Mouse (Mus musculus) kidney, embryonic 15.5 days (tissue): ENCODE measurements around the gene Snrpg. TPM values are rescaled to one million over a fixed set of nuclear protein-coding genes. Genes with fewer than 3 reads are reported as not detected.
A peak's percentile ranks its signal among the peaks of the same experiment; 100 is the strongest.
"Not testable (repeated sequence)": the region's sequence is repeated elsewhere in the genome, so short reads cannot be mapped to it uniquely, and the experiment has no call there.

Experiments
- ATAC-seq: fragments of 200-750 bp; cut with Nextera tagmentation; replicated peaks from 2 replicates; pipeline ENCODE4 v1.8.0; 2017; ENCODE audit warnings: moderate TSS enrichment; ENCODE audit not compliant: low FRiP score
- H3K27ac ChIP-seq: fragments of 300-500 bp; sonication (generic); 2 replicates; pipeline ENCODE4 v1.5.1; 2015; ENCODE audit warnings: mild to moderate bottlenecking, inconsistent platforms
- H3K27me3 ChIP-seq: fragments of 300-500 bp; sonication (generic); 2 replicates; pipeline ENCODE4 v1.6.1; 2015; ENCODE audit warnings: inconsistent platforms
- H3K36me3 ChIP-seq: fragments of 300-500 bp; sonication (generic); 2 replicates; pipeline ENCODE4 v1.6.1; 2015; ENCODE audit warnings: inconsistent platforms
- H3K4me1 ChIP-seq: fragments of 300-500 bp; sonication (generic); 2 replicates; pipeline ENCODE4 v1.6.1; 2015; ENCODE audit warnings: inconsistent platforms
- H3K4me2 ChIP-seq: fragments of 300-500 bp; sonication (generic); 2 replicates; pipeline ENCODE4 v1.6.1; 2015; ENCODE audit warnings: moderate library complexity, mild to moderate bottlenecking, inconsistent platforms
- H3K4me3 ChIP-seq: fragments of 300-500 bp; sonication (generic); replicated peaks from 2 replicates; pipeline ENCODE4 v1.5.1; 2015; ENCODE audit warnings: mild to moderate bottlenecking, inconsistent platforms
- H3K9ac ChIP-seq: fragments of 300-500 bp; sonication (generic); 2 replicates; pipeline ENCODE4 v1.6.1; 2015; ENCODE audit warnings: mild to moderate bottlenecking, inconsistent platforms
- H3K9me3 ChIP-seq: fragments of 300-500 bp; sonication (generic); replicated peaks from 2 replicates; pipeline ENCODE4 v1.6.1; 2016; ENCODE audit warnings: inconsistent platforms
- WGBS: fragments of 180-500 bp; shearing (Covaris S2); methylation state at CpG from one replicate; pipeline ENCODE4 v1.1.7; 2015; ENCODE audit warnings: mixed read lengths; 5-methylcytosine and 5-hydroxymethylcytosine counted together
- polyA plus RNA-seq: library from polyadenylated mRNA; unstranded; fragments of >200 nt; fragmentation: Nextera tagmentation; extraction: Ambion mirVana; gene quantifications from 2 replicates; pipeline ENCODE4 v1.2.1, GENCODE M21; 2015

Gene Snrpg
- 665 and 702 TPM in 2 replicates for polyA plus RNA-seq

DNA sequence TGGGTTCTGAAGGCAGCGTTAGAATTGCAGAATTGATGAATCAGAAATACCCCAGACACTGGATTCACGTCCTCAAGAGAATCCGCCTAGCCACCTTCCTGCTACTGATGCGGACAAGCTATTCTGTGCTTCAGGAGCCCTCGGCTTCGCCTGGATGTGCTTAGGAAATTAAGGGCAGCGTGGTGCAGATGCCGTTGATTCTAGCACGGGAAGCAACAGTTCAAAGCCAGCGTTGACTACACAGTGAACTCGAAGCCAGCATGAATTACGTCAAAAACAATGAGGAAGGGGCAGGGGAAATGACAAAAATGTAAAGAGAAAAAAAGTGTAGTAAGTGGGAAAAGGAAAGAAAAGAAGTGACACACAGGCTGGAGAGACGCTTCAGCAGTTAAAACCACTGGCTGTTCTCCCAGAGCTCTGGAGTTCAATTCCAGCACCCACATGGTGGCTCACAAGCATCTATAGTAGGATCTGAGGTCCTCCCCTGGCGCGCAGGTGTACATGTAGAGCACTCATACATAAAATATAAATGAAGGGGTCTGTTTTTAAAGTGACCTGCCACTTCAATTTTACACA lies at the start of gene Snrpg:
Gene Snrpg, plus strand, starts transcription at position 541 of the 576 bp plus-strand sequence.
- Histone ChIP-seq H3K9ac (peak within 1 kb of the TSS; percentile 85), H3K36me3 (peaks cover 39% of the 10 kb centered on the region), H3K4me3 (peak within 1 kb of the TSS; percentile 68), H3K4me2 (peak within 1 kb of the TSS; percentile 80), H3K27ac (peak within 1 kb of the TSS; percentile 93), H3K9me3 (no peaks in the 10 kb centered on the region), H3K4me1 (peaks cover 36% of the 10 kb centered on the region), H3K27me3 (no peaks in the 10 kb centered on the region)
- peak; percentile 4; the same call in 1 of the 2 replicates for ATAC-seq
- 18% methylated on average over 15 of the region's 15 CpGs for WGBS

DNA sequence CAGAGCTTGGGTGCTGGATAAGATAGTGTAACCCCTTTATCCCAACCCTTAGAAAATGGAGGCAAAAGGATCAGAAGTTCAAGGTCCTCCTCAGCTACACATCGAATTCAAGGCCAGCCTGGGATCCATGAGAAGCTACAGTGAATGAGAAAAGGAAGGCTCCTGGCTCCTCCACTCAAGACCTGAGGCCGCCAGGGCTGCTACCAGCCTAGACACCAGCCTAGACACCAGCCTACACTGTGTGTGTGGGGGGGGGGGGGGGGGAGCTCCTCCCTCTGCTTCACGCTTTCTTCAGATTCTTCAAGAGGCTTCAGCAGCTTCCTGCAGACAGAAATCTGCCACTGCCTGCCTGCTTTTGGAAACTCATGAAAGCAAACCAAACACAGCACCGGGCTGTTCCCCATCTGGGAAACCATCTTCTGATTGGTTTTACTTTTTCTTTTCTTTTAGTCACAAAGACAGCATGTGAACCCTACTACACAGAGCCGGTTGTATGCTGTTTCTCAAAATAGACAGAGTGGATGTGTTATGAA lies 49.0 kb upstream of the Snrpg start:
- H3K27me3 ChIP-seq, result no peaks in the 10 kb centered on the region
- H3K27ac ChIP-seq, result no peak overlapping the region
- no peaks in the 10 kb centered on the region for H3K36me3 ChIP-seq
- WGBS, result 93% methylated on average over 5 of the region's 5 CpGs
- ATAC-seq, result no peak
- no peak overlapping the region for H3K9ac ChIP-seq
- H3K4me2 ChIP-seq, result no peak overlapping the region
- H3K4me1 ChIP-seq, result no peaks in the 10 kb centered on the region
- no peaks in the 10 kb centered on the region for H3K9me3 ChIP-seq
- H3K4me3 ChIP-seq, result no peak overlapping the region

DNA sequence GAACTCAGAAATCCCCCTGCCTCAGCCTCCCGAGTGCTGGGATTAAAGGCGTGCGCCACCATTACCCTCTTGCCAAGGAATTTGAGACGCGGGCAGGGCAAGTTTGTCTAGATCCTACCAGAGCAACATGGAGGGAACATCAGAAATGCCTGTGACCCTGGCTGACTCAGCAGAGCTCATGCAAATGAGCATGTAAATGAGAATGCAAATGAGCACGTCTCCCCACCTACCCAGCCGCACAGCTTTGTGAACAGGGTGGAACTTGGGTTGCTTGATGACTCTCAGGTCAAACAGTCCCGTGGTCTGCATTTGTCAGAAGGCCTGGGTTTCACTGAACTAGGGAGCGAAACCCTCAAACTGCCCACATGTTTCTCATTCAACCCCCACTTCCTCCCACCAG lies 48.1 kb upstream of the Snrpg start:
- Histone ChIP-seq H3K9ac (no peak overlapping the region), H3K27me3 (no peaks in the 10 kb centered on the region), H3K4me1 (no peaks in the 10 kb centered on the region), H3K9me3 (no peaks in the 10 kb centered on the region), H3K36me3 (no peaks in the 10 kb centered on the region), H3K4me2 (no peak overlapping the region), H3K27ac (no peak overlapping the region), H3K4me3 (no peak overlapping the region)
- no peak for ATAC-seq
- 91% methylated on average over 9 of the region's 9 CpGs for WGBS

DNA sequence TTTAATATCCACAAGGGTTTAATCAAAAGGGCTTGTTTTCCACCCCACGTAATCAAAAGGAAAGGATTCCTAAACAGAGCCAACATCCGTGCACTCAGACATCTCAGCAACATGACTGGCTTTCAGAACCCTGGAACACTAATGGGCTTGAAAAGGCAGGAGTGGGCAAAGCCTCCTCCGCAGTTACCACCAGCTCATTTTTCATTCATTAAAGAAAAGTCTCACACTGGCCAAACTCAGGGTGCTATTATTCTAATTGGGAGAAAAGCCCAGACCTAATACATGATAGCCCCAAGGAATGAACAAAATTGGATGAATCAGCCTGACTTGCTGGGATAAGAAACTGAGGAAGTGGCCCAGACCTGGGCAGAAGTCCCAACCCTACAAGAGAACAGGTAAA lies 46.7 kb upstream of the Snrpg start:
- no peak for ATAC-seq
- Histone ChIP-seq H3K4me1 (peaks cover 4% of the 10 kb centered on the region; the same call in 1 of the 2 replicates), H3K4me3 (no peak overlapping the region), H3K4me2 (no peak overlapping the region), H3K27me3 (no peaks in the 10 kb centered on the region), H3K36me3 (no peaks in the 10 kb centered on the region), H3K9ac (no peak overlapping the region), H3K27ac (no peak overlapping the region), H3K9me3 (no peaks in the 10 kb centered on the region)
- 87% methylated on average over 3 of the region's 3 CpGs for WGBS

DNA sequence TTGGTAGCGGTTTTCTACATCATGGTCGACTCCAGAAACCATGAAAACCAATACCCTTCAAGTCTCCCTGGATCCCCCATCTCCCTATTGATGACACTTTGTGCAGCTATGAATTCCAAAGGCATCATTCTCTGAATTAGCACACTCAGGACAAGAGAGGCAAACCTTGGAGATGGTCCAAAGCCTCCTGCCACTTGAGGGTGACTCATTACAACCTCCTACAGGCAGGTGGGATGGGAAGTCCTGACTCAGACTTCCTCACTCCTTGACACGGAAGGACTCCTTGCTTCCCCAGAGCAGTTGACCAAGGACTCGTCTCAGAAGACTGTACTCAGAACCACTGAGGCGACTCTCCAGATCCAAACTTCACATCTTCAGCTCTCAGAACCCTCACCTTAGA lies 45.5 kb upstream of the Snrpg start:
- H3K27me3 ChIP-seq, result no peaks in the 10 kb centered on the region
- H3K4me2 ChIP-seq, result no peak overlapping the region
- no peak overlapping the region for H3K9ac ChIP-seq
- WGBS, result 83% methylated on average over 5 of the region's 5 CpGs
- H3K36me3 ChIP-seq, result no peaks in the 10 kb centered on the region
- H3K4me3 ChIP-seq, result no peak overlapping the region
- no peak for ATAC-seq
- no peak overlapping the region for H3K27ac ChIP-seq
- no peaks in the 10 kb centered on the region for H3K9me3 ChIP-seq
- peaks cover 4% of the 10 kb centered on the region; the same call in 1 of the 2 replicates for H3K4me1 ChIP-seq

DNA sequence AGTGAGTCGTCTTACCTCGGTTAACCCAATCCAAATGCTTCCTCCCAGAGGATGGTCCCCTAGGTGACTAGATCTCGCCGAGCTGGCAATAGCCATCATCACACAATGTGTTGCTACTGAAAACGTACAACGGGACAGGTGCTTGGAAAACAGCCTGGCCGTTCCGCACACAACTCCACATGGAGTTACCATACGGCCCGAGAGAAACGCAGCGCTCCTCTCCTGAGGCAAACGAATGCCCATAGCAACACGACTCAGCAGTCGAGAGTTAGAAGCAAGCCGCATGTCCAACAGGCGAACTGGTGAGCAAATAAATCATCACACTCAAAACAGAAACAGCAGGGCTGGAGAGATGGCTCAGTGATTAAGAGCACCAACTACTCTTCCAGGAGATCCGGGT lies 44.2 kb upstream of the Snrpg start:
- ATAC-seq, result no peak

DNA sequence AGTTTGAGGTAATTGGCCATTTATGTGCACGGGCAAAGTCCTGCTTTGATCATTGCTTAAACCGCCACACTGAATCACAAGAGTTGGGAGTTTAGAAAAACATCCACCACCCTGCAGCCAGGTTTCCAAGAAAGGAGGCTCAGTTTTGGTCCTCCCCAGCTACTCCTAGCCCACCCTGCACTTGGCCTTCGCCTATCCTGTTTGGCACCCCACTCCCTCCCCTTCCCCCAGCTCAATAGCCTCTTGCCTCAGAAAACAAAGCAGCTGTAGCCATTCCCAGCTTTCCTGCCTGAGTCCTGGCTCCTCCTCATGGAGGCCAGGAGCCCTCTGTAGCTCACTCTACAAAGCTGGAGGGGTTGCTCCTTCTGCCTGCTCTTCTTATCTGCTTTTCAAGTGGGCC lies 42.7 kb upstream of the Snrpg start:
- Histone ChIP-seq H3K9ac (no peak overlapping the region), H3K36me3 (no peaks in the 10 kb centered on the region), H3K4me3 (no peak overlapping the region), H3K4me2 (no peak overlapping the region), H3K9me3 (no peaks in the 10 kb centered on the region), H3K27me3 (no peaks in the 10 kb centered on the region), H3K27ac (no peak overlapping the region), H3K4me1 (peaks cover 4% of the 10 kb centered on the region; the same call in 1 of the 2 replicates)
- no peak for ATAC-seq
- 23% methylated on average over 3 of the region's 3 CpGs for WGBS

More for the DNA sequence above, 44.2 kb upstream of the Snrpg start:
- H3K27ac ChIP-seq, result no peak overlapping the region
- H3K4me1 ChIP-seq, result peaks cover 4% of the 10 kb centered on the region; the same call in 1 of the 2 replicates
- no peaks in the 10 kb centered on the region for H3K27me3 ChIP-seq
- no peaks in the 10 kb centered on the region for H3K9me3 ChIP-seq
- H3K9ac ChIP-seq, result no peak overlapping the region
- no peaks in the 10 kb centered on the region for H3K36me3 ChIP-seq
- H3K4me3 ChIP-seq, result no peak overlapping the region
- no peak overlapping the region for H3K4me2 ChIP-seq
- whole genome bisulfite sequencing, result 91% methylated on average over 18 of the region's 18 CpGs

DNA sequence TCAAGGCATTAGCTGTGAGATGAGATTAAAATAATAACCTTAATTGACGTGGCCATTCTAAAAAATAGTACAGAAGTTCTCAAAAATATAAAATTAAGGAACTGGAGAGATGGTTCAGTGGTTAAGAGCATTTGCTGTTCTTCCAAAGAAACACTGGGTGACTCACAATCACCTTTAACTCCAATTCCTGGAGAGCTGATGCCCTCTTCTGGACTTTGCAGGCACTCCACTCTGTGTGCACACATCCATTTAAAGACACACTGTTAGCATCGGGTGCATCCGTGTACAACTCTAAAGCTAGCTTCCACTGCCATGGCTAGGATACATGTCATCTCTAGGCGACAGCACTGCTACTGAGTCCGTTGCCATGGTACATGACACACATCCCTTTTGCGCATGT lies 41.2 kb upstream of the Snrpg start:
- ATAC-seq, result no peak
- 97% methylated on average over 6 of the region's 6 CpGs for WGBS
- H3K27ac ChIP-seq, result no peak overlapping the region

DNA sequence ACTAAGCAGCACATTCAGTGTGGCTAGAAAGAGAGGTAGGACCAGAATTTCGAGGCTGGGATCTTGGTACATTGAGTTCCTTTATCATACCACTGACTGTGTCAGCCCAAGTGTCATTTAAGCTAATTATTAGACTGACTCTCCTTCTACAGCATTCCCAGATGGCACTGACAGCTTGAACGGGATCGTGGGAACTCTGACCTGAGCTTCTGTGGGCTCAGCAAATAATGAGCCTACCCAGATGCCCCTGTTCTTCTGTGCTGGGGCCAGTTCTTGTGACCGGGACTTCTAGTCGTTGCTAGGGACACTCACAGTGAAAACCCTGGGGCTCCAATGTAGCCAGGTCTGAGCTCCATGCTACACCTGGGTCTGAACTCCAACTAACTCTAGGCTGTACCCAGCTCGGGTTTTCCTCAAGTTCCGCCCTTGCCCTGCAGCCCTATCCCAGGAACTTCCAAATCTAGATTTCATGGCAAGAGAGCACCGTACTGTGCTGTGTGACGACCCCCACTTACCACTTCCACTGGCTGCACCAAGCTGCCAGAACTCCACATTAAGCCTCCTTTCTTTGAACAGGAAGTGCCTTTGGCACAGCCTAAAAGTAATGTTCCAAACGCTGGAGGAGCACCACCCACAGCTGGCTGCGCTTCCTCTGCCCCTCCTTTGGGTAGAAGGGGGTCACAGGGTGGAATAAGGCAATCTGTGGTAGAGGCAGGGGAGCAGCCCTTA lies 35.8 kb upstream of the Snrpg start:
- no peaks in the 10 kb centered on the region for H3K9me3 ChIP-seq
- no peak overlapping the region for H3K9ac ChIP-seq
- H3K27ac ChIP-seq, result 0 out of 2 replicates have a peak overlapping the region, but pooled peaks have one; percentile 33
- H3K27me3 ChIP-seq, result no peaks in the 10 kb centered on the region
- H3K4me2 ChIP-seq, result no peak overlapping the region
- no peak overlapping the region for H3K4me3 ChIP-seq
- no peaks in the 10 kb centered on the region for H3K36me3 ChIP-seq
- peak; percentile 33; the same call in 1 of the 2 replicates for ATAC-seq
- H3K4me1 ChIP-seq, result peaks cover 10% of the 10 kb centered on the region; the same call in 1 of the 2 replicates
- WGBS, result 58% methylated on average over 11 of the region's 11 CpGs

More for the DNA sequence above, 41.2 kb upstream of the Snrpg start:
- Histone ChIP-seq H3K4me2 (no peak overlapping the region), H3K4me1 (peaks cover 4% of the 10 kb centered on the region; the same call in 1 of the 2 replicates), H3K27me3 (no peaks in the 10 kb centered on the region), H3K9ac (no peak overlapping the region), H3K9me3 (no peaks in the 10 kb centered on the region), H3K36me3 (no peaks in the 10 kb centered on the region), H3K4me3 (no peak overlapping the region)

DNA sequence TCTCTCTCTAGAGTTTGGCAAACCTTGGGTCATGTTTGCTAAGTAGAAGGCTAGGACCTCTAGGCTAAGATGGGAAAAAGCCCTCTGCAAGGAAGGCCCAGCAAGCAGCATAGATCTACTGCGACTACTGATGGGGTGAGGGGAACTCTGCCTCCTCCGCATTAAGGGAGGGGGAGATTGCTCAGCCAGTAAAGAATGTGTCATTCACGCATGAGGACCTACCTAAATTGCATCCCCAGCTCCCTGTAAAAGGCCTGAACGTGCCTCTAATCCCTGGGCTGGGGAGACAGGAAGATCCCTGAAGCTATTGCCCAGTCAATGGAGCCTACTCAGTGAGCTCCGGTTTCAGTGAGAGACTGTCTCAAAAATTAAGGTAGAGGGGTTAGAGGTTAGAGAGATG lies 35.2 kb upstream of the Snrpg start:
- Histone ChIP-seq H3K9ac (no peak overlapping the region), H3K27me3 (no peaks in the 10 kb centered on the region), H3K4me1 (peaks cover 10% of the 10 kb centered on the region; the same call in 1 of the 2 replicates), H3K4me2 (no peak overlapping the region), H3K36me3 (no peaks in the 10 kb centered on the region), H3K4me3 (no peak overlapping the region), H3K27ac (0 out of 2 replicates have a peak overlapping the region, but pooled peaks have one; percentile 33), H3K9me3 (no peaks in the 10 kb centered on the region)
- whole genome bisulfite sequencing, result 36% methylated on average over 5 of the region's 5 CpGs
- ATAC-seq, result peak; percentile 78

DNA sequence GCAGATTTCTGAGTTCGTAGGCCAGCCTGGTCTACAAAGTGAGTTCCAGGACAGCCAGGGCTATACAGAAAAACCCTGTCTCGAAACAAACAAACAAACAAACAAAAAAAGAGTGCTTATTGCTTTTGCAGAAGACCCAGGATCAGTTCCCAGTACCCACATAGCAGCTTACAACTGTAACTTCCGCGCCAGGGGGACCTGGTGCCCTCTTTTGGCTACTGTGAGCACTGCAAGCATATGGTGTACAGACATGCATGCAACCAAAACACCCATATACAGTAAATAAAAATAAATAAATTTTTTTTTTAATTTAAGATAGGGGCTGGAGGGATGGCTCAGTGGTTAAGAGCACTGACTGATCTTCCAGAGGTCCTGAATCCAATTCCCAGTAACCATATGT lies 34.8 kb upstream of the Snrpg start:
- not testable (repeated sequence) for ATAC-seq, H3K27me3 ChIP-seq, H3K4me2 ChIP-seq, H3K4me3 ChIP-seq, H3K27ac ChIP-seq, H3K4me1 ChIP-seq, H3K9me3 ChIP-seq, H3K9ac ChIP-seq, H3K36me3 ChIP-seq
- WGBS, result 88% methylated on average over 4 of the region's 4 CpGs

DNA sequence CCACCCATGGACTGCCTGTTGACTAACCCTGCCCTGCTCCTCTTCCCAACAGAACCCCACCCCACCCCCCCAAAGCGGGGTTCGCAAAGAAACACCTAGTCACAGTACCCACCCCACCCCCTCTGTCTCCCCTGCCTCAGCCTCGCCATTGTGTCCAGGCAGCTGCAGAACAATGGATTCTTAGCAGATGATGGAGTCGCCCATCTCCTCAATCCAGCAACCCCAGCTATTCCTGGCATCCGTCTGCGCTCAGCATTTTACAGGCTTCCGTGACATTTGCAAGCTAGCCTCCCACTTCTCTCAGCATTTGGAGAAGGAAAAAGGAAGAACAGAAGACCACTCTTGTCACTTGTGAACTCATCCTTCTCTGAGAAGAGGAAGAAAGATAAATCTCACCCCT lies 27.4 kb upstream of the Snrpg start:
- WGBS, result 19% methylated on average over 7 of the region's 7 CpGs
- no peaks in the 10 kb centered on the region for H3K36me3 ChIP-seq
- H3K9me3 ChIP-seq, result no peaks in the 10 kb centered on the region
- H3K4me2 ChIP-seq, result peak overlapping the region; percentile 42
- no peak overlapping the region for H3K4me3 ChIP-seq
- H3K4me1 ChIP-seq, result peaks cover 9% of the 10 kb centered on the region
- no peaks in the 10 kb centered on the region for H3K27me3 ChIP-seq
- ATAC-seq, result 0 out of 2 replicates have a peak, but pooled peaks have one; percentile 15
- no peak overlapping the region for H3K9ac ChIP-seq
- H3K27ac ChIP-seq, result 0 out of 2 replicates have a peak overlapping the region, but pooled peaks have one; percentile 6
